In the genomic region with DNA sequence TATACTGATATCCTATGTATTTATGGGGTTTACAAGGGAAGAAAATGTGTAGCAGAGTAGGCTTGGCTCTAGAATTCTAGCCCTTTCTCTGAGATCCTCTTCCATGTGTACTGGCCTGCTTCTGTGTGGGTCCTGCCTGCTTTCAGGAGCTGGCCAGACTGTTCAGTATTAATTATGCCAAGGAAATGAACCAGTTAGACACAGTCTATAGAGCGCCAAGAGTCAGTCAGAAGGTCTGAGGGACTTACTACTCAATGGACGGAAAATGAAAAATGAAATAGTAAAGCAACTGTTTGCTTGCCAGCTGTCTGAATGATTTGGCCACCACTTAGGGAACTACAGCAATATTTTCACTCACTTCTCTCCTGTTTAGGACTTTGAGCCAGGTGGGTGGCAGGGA, we compare ENCODE assay signal across 21 mouse cellular contexts.
A peak's percentile ranks its signal among the peaks of the same experiment; 100 is the strongest.
DNase-seq lines count a peak whose midpoint lies in the region; ATAC-seq and TF ChIP-seq lines count a peak whose summit lies in the region.
"Had no signal": no experiment of that assay in that cellular context is flagged by ENCODE, and none has a peak within 500 bp of the region (broad histone marks: within the 10 kb centered on the region; RNA-seq: fewer than 3 reads in every experiment).

No protein-coding gene starts in this region.

- no peak for TF ChIP-seq CTCF in heart, adult 2 months (IDR thresholded peaks at IDR 0.05)
- no peak for TF ChIP-seq CTCF in midbrain, postnatal 0 days (IDR thresholded peaks at IDR 0.05)

- intact Hi-C loops in heart, adult 2 months (cut with DNase I), result loop anchor here (2.0 to 5.0 kb wide), 3 partner anchors 19 to 74 kb away; a partner anchor contains a TSS
- intact Hi-C loops in heart, postnatal 36 days (cut with DNase I), result no loop called here

- peaks cover 3% of the 10 kb centered on the region for H3K79me2 ChIP-seq in heart, adult 2 months (replicated peaks; ENCODE audit: control insufficient read depth, insufficient read depth, low read length)

- H3K9ac ChIP-seq in heart, adult 2 months (ENCODE audit: low read depth, low read length), result no peak overlapping the region
- no peak overlapping the region for H3K9ac ChIP-seq in midbrain, postnatal 0 days (replicated peaks; ENCODE audit: low read length, poor library complexity, severe bottlenecking)
- H3K9ac ChIP-seq in midbrain, embryonic 16.5 days (ENCODE audit: low read depth, low read length), result no peak overlapping the region
- H3K9ac ChIP-seq: embryonic facial prominence, embryonic 13.5 days; forebrain, embryonic 12.5 days; hindbrain, embryonic 15.5 days had no signal

- H3K4me1 ChIP-seq in heart, adult 2 months (ENCODE audit: control insufficient read depth, insufficient read depth, low read length), result peaks cover 29% of the 10 kb centered on the region
- H3K4me1 ChIP-seq in midbrain, postnatal 0 days (ENCODE audit: insufficient read depth, low read length), result peaks cover 3% of the 10 kb centered on the region; the same call in 1 of the 2 replicates
- no peaks in the 10 kb centered on the region; the same call in 1 of the 2 replicates for H3K4me1 ChIP-seq in midbrain, embryonic 16.5 days (ENCODE audit: control insufficient read depth, insufficient read depth, low read length)

- H3K4me3 ChIP-seq in heart, adult 2 months, result no peak overlapping the region
- H3K4me3 ChIP-seq in midbrain, postnatal 0 days (ENCODE audit: low read depth, low read length), result no peak overlapping the region
- no peak overlapping the region for H3K4me3 ChIP-seq in midbrain, embryonic 16.5 days (ENCODE audit: low read depth, low read length)
- H3K4me3 ChIP-seq: embryonic facial prominence, embryonic 13.5 days; forebrain, embryonic 12.5 days; hindbrain, embryonic 10.5 days; hindbrain, embryonic 15.5 days had no signal

- H3K27me3 ChIP-seq in heart, adult 2 months (ENCODE audit: control insufficient read depth, insufficient read depth, low read length), result no peaks in the 10 kb centered on the region
- H3K27me3 ChIP-seq in midbrain, postnatal 0 days (ENCODE audit: insufficient read depth, low read length), result no peaks in the 10 kb centered on the region
- H3K27me3 ChIP-seq in midbrain, embryonic 16.5 days (ENCODE audit: control insufficient read depth, insufficient read depth, low read depth, low read length), result no peaks in the 10 kb centered on the region
- H3K27me3 ChIP-seq: embryonic facial prominence, embryonic 13.5 days; forebrain, embryonic 12.5 days; hindbrain, embryonic 15.5 days had no signal

- no peak for TF ChIP-seq EP300 in heart, adult 2 months (IDR thresholded peaks at IDR 0.05; ENCODE audit: insufficient read depth, low read depth, low read length)

- H3K27ac ChIP-seq in heart, adult 2 months, result peak overlapping the region; percentile 31
- H3K27ac ChIP-seq in midbrain, postnatal 0 days (ENCODE audit: low read depth, low read length), result no peak overlapping the region
- no peak overlapping the region for H3K27ac ChIP-seq in midbrain, embryonic 16.5 days (ENCODE audit: low read length)
- H3K27ac ChIP-seq: embryonic facial prominence, embryonic 13.5 days; forebrain, embryonic 12.5 days; hindbrain, embryonic 10.5 days; hindbrain, embryonic 15.5 days had no signal

- no peak overlapping the region for H3K4me2 ChIP-seq in midbrain, postnatal 0 days (ENCODE audit: low read depth, low read length, poor library complexity, severe bottlenecking)
- H3K4me2 ChIP-seq in midbrain, embryonic 16.5 days (ENCODE audit: low read length), result no peak overlapping the region
- H3K4me2 ChIP-seq: embryonic facial prominence, embryonic 13.5 days; forebrain, embryonic 12.5 days; hindbrain, embryonic 15.5 days had no signal

- no peaks in the 10 kb centered on the region for H3K9me3 ChIP-seq in midbrain, postnatal 0 days (ENCODE audit: low read length)
- no peaks in the 10 kb centered on the region for H3K9me3 ChIP-seq in midbrain, embryonic 16.5 days (replicated peaks; ENCODE audit: control insufficient read depth, low read length, poor library complexity, severe bottlenecking)
- H3K9me3 ChIP-seq: embryonic facial prominence, embryonic 13.5 days; forebrain, embryonic 12.5 days; G1E; hindbrain, embryonic 10.5 days; hindbrain, embryonic 15.5 days had no signal

- TF ChIP-seq POLR2A in heart, adult 2 months (IDR thresholded peaks at IDR 0.05; ENCODE audit: insufficient read depth, low read depth, low read length), result no peak

- 71% methylated on average over 2 of the region's 2 CpGs for WGBS in heart, adult 2 months
- 90% methylated on average over 2 of the region's 2 CpGs for WGBS in midbrain, postnatal 0 days
- 88% methylated on average over 2 of the region's 2 CpGs for WGBS in midbrain, embryonic 16.5 days

- H3K36me3 ChIP-seq in heart, adult 2 months (ENCODE audit: control insufficient read depth, insufficient read depth, low read length), result peaks cover 45% of the 10 kb centered on the region
- H3K36me3 ChIP-seq in midbrain, postnatal 0 days (ENCODE audit: insufficient read depth, low read length), result peaks cover 6% of the 10 kb centered on the region
- H3K36me3 ChIP-seq in midbrain, embryonic 16.5 days (ENCODE audit: control insufficient read depth, insufficient read depth, low read length), result no peaks in the 10 kb centered on the region
- H3K36me3 ChIP-seq: hindbrain, embryonic 15.5 days had no signal

- ATAC-seq in cerebellum, adult (ENCODE audit: insufficient number of reproducible peaks, low FRiP score, low TSS enrichment), result peak; percentile 73
- no peak for ATAC-seq in midbrain, postnatal 0 days (ENCODE audit: low FRiP score)
- no peak for ATAC-seq in midbrain, embryonic 16.5 days
- ATAC-seq: CD4-positive, CD25-positive, alpha-beta regulatory T cell, adult 4 months; forebrain, embryonic 16.5 days; inflammation-experienced regulatory T-cells, adult 6 months; intestine, postnatal 0 days had no signal

- DNase-seq in cerebellum, adult 11-12 months, result no peak
- DNase-seq in heart, adult 2 months, result no peak
- no peak for DNase-seq in heart, postnatal 36 days
- peak; percentile 50 for DNase-seq in midbrain, postnatal 0 days (ENCODE audit: low spot score)
- DNase-seq in layer of hippocampus, postnatal 10 days (ENCODE audit: low spot score in 2 of 2), result no peak
- DNase-seq: adrenal gland, adult 8-10 months; adrenal gland, postnatal 36 days; B cell, adult 2 months; gastrocnemius, postnatal 25 days; heart, postnatal 14 days had no signal
